Mouse (Mus musculus): Measurements from ENCODE around the gene Nrd1.

Nrd1 gene

GRCm38 (mm10) chr4:109026543-109026942, 26.1 kb downstream of the Nrd1 start:
- DNase-seq (ENCODE audit: low spot score) = no peak

- DNase-seq (ENCODE audit: low spot score) = no peak
Observed at GRCm38 (mm10) chr4:109029857-109030256, 29.4 kb downstream of the Nrd1 start.

DNA sequence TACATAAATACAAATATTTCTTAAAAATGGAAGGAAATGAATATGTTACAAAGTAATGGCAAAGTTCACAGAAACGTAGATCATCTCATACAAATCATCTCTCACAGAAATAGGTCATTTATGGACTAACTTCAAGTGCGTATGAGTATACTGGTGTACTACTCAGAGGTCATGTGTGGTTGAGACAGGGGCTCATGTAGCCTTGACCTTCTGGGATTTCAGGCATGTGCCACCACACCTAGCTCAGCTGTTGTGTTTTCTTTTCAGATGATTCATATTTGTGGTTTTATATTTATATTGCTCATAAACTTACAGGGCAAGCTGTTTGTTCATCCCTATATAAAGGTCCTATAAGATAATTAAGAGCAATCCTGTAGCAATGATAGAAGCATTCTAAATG, 29.8 kb downstream of the Nrd1 start:
- no peak for DNase-seq (ENCODE audit: low spot score)

DNA sequence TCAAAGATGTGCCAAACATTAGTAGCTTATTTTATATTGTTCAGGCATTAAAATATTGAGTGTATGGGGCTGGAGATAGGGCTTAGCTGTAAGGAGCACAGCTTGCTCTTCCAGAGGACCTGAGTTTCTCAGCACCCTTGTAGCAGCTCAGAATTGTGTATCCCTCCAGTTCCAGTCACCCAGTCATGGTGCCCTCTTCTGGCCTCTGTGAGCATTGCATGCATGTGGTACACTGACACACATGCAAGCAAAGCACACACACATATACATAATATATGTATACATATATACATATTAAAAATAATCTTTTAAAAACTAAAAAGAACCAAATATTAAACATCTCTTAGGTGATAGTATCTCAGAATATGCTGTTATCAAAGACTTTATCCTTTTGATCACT, 35.9 kb downstream of the Nrd1 start:
- peak; percentile 55 for DNase-seq (ENCODE audit: low spot score)

DNA sequence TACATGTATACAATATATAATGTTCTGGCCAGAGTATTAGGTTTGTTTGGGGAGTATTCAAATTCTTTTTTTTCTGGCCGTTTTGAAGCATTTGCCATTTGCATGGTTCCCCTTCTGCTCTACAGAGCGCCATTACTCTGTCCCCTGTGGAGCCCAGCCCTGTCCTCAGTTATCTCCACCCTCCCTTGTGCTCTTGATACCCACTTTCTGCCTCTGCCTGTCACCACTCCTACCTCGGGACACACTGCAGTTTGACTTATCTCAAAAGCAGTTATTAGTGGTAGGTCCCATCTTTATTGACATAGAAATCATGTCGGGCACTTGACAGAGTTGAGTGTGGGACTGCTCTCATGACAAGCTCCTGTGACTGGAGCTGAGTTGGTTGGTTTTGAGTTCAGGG, 42.3 kb downstream of the Nrd1 start:
- no peak for DNase-seq (ENCODE audit: low spot score)

- no peak for DNase-seq (ENCODE audit: low spot score)
Observed at GRCm38 (mm10) chr4:109043294-109043693, 42.8 kb downstream of the Nrd1 start.

- DNase-seq (ENCODE audit: low spot score) = no peak
Observed at GRCm38 (mm10) chr4:109043756-109044155, 43.3 kb downstream of the Nrd1 start.

DNA sequence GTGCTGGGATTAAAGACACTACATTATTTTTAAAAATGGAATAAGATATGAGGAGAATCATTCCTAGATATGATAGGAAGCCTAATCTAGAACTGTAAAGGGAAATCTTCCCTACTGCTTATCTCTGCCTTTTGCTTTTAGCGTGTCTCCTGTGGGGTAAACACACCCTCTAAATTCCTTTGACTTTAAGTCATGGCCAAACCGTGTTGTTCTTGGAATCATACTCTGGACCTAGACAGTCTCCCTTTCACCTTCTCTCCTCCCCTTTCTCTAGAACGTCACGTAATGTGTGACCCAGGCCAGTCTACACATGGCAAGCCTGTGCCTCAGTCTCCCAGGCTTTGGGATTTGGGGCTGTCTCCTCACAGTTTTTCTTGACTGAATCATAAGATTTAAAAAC, 47.8 kb downstream of the Nrd1 start:
- no peak for DNase-seq (ENCODE audit: low spot score)

- no peak for DNase-seq (ENCODE audit: low spot score)
Observed at GRCm38 (mm10) chr4:109052282-109052681, 51.8 kb downstream of the Nrd1 start.

DNA sequence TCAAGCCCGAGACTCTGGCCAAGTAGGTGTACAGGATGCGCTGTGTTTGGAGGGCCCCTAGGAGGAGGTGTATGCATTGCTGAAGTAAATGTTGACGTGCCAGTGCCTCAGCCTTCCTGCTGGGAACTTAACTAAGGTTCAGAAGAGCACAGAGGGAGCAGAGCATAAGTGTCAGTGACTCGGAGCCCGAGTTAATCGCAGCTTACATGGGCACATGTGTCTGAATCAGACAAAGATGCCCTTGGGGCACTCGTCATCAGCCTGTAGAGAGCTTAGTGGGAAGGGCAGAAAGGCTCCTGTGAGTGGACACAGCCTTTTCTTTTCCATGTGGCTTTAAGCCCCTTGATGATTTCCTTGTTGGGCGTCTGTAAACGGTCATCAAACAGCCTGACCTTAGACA, 53.5 kb downstream of the Nrd1 start:
- DNase-seq (ENCODE audit: low spot score) = no peak

GRCm38 (mm10) chr4:109056351-109056750, 55.9 kb downstream of the Nrd1 start:
- no peak for DNase-seq (ENCODE audit: low spot score)

DNA sequence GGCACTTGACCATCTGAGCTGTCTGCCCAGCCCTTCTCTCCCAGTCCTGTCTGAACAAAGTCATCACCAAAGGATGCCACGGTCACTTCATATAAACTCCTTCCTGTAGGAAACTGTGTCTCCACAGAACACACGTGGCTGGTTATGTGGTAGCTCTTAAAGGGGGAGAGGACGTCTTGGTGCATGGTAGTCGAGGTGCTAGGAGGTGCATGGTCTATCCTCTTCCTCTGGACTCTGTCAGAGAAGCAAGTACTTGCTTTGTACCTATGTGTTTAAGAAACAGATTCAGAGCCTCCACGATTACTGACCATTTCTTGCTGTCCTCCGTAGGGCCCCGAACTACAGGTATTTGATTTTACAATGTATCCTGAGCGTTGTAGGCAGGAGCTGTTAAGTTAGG, 57.2 kb downstream of the Nrd1 start:
- DNase-seq (ENCODE audit: low spot score) = no peak

GRCm38 (mm10) chr4:109059255-109059821, 58.9 kb downstream of the Nrd1 start:
- no peak for DNase-seq (ENCODE audit: low spot score)

DNA sequence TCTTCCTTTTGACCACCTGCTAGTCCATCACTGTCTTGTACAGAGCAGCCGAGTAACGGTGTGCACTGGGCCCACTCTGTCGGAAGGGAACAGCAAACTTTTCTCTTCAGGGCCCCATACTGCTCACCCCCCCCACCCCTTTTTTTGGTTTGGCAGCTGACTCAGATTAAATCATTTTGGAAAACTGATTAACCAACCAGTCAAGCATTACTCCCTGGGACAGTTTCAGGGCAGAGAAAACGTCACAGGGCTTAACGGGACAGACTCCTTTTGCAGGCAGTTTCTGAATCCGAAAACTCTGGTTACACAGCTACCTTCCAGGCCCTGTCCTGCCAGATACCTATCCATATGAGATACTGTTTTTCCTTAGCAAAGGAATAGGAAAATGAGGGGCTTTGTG, 64.5 kb downstream of the Nrd1 start:
- no peak for DNase-seq (ENCODE audit: low spot score)

DNA sequence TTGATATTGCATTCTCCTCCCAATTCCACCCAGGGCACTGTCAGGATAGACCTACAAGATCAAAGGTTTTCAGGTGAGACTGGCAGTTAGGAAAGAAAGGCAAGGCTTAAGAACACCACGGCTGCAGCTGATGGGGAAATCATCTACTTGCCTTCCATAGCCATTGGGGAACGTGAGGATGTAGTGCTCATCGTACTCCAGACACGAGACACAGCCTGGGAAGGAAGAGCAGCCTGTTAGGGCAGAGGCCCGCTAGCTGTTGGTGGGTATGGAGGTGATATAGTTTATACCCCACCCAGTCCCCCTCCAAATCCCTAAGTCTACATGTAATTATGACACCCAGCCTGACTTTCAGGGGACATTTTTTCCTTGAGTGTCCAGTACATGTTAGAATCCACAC, 65.3 kb downstream of the Nrd1 start:
- DNase-seq (ENCODE audit: low spot score) = no peak

DNA sequence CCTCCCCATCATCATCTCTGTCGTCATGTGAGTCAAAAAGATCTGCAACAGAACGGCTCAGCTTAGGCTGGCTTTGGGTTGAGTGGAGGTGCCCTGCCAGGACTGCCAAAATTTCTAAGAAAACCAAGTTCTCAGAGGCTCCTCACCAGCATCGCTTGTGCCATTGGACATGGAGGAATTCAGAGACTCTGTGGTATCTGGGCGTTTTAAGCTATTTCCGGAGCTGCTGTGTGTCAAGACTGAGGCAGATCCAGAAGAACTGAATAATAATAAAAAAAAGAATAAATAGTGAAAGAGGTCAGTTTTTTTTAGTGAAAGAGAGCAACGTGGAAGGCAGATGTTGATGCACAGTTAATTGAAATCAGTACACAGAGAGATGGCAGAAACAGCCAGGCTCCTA, 72.4 kb downstream of the Nrd1 start:
- no peak for DNase-seq (ENCODE audit: low spot score)

- no peak for DNase-seq (ENCODE audit: low spot score)
Observed at GRCm38 (mm10) chr4:109073296-109073695, 72.8 kb downstream of the Nrd1 start.

- DNase-seq (ENCODE audit: low spot score) = no peak
Observed at GRCm38 (mm10) chr4:109078941-109079340, 78.5 kb downstream of the Nrd1 start.

GRCm38 (mm10) chr4:109079676-109080075, 79.2 kb downstream of the Nrd1 start:
- peak; percentile 75 for DNase-seq (ENCODE audit: low spot score)

GRCm38 (mm10) chr4:109080118-109080517, 79.7 kb downstream of the Nrd1 start:
- DNase-seq (ENCODE audit: low spot score) = peak; percentile 39

DNA sequence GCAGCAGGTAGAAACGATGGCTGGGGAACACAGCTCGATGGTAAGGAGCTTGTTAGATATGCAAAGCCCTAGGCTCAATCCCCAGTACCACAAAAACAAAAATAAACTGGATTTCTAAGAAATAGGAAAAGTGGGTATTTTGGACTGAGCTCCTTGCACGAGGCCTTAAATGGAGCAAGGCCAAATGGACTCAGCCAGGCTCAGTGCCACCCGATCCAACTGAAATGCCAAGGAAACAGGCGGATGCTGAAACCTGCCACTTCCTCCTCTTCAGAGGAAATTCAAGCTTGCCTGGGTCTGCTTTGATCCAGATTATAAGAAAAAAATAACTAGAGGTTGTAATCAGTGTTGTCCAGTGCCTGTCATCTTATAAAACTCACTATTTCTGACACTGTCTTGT, 88.7 kb downstream of the Nrd1 start:
- DNase-seq (ENCODE audit: low spot score) = no peak

DNA sequence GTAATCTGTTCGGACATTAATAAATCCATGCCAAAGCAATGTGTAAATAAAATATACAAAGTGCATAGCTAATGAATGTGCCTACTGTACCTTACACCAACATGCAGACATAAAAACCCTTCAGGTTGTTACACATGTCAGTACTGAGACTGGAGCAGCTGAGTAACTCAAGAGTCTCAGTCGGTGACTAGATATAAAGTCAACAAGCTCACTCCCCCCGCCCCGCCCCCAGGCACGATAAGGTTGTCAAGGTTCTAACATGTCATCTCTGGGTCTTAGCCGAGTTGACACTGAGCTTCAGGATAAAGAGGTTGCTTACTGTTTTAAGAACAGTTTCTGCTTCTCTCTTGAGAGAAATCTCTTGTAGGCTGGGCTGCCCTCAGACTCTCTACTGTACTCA, 89.5 kb downstream of the Nrd1 start:
- no peak for DNase-seq (ENCODE audit: low spot score)

DNA sequence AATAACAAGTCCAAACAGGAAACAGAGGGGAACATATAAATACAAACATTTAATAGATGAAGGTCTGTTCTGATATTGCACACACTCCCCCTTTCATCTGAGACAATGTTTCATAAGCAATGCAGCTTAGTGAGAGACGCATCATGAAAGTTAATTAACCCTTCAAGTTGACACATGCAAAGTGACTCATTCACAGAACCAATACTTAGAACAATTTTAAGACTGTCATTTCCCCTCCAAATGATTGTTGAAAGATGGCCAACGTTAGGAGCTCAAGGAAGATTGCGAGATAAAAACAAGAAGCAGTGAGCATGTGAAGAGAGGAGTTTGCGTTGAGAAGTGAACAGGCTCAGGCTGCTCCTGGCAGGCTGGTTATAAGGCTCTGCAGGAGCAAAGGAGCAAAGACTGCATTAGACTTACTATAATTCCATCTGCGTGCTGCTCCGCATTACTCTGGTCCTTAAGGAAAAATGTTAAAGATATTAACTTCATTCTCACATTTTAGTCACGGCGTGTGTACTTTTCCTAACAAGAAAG, 90.9 kb downstream of the Nrd1 start:
- no peak for DNase-seq (ENCODE audit: low spot score)

DNA sequence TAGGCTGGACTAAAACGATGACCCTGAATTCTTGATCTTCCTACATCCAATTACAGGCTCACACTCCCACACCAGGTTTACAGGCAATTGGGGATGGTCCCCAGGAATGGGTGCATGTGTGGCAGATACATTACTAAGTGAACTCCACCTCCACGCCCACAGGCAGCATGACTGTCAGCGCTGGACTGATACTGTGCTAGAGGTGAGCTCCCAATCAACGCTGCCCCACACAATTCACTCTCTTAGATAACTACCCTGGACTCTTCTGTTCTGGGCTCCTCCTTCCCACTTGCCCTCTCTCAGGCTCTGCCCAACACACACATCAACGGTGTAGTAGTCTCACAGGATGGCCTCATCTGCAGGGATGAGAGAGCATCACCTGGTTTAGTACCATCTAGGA, 91.9 kb downstream of the Nrd1 start:
- no peak for DNase-seq (ENCODE audit: low spot score)

GRCm38 (mm10) chr4:109094269-109094668, 93.8 kb downstream of the Nrd1 start:
- no peak for DNase-seq (ENCODE audit: low spot score)

All from lung, postnatal 25 days (tissue).